Mouse (Mus musculus) liver, embryonic 14.5 days (tissue): ENCODE data around the gene Supt5.

Experiments
- CTCF ChIP-seq: IDR thresholded peaks from 2 replicates; pipeline ENCODE4 v1.5.1; 2016; ENCODE audit warnings: antibody characterized with exemption, low read depth, control low read depth
- EP300 ChIP-seq: IDR thresholded peaks from 2 replicates; pipeline ENCODE4 v1.6.1; 2016; ENCODE audit warnings: antibody characterized with exemption, low read depth

GRCm38 (mm10) chr7:28321974-28322720 is 16.4 kb downstream of the Supt5 start:
- TF ChIP-seq CTCF (no peak), EP300 (no peak)
